Mouse (Mus musculus) adipocyte (in vitro differentiated cells): ENCODE measurements around the gene Pramel6.
"Not testable (repeated sequence)": the region's sequence is repeated elsewhere in the genome, so short reads cannot be mapped to it uniquely, and the experiment has no call there.

Source experiments
- DNase-seq: peaks from one replicate; pipeline ENCODE4 v3.0.0-alpha.2; 2016; ENCODE audit warnings: low spot score

The Pramel6 gene

GRCm38 (mm10) chr2:87506265-87506664, at the start of gene Pramel6:
Pramel6 (plus strand) TSS chr2:87506565.
- no peak for DNase-seq

- DNase-seq, result no peak
Measured at GRCm38 (mm10) chr2:87461769-87462168, 44.6 kb upstream of the Pramel6 start.

- no peak for DNase-seq
Measured at GRCm38 (mm10) chr2:87480207-87480606, 26.2 kb upstream of the Pramel6 start.

DNA sequence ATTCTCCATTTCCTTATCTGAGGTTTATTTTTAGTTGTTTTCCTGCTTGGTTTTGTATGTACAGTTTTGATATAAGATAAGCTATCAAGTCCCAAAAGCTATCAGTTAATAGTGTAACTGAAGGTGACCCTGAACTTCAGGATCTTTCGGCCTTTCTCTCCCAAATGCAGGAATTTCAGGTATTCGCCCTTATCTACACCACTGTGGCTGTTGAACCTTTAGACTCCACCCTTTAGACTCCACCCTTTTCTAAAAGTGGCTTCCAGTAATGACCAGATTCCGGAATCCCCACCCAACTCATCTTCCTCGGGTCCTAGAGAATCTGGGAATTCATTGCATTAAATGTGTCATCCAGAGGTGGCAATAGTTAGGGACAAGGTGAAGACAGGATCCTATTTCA, 25.2 kb upstream of the Pramel6 start:
- DNase-seq, result no peak

DNA sequence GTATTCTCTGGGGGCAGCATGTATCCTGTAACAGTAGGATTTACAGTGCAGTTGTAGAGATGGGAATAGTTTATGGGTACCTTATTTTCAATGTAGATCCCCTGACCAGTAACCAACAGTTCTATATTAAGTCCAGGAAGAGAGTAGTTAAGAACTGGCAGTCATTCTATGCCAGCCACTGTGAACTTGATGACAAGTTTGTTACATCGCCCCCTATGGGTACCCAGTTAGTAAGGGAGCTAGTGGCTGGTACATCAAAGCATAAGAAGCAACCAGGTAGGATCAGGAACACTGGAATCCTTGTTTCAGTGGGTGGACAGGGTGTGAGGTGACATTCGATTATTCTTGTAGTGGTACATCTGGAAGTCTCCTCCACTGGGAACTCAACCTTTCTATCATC, 24.1 kb upstream of the Pramel6 start:
- no peak for DNase-seq

DNA sequence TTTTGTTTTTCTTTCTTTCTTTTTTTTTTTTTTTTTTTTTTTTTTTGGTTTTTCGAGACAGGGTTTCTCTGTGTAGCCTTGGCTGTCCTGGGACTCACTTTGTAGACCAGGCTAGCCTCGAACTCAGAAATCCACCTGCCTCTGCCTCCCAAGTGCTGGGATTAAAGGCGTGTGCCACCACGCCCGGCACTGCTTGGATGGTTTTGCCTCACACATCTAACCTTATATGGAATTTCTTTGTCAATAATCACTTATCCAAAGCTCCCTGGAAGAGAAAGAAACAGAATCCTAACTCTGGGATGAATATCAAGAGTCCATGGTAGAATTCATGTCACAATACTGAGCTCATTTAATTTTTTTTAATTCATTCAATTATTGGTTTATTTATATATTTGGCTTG, 9.4 kb upstream of the Pramel6 start, which contains the start of gene Pramel7:
TSS of gene Pramel7 (minus strand) at position 101 of the 400 bp plus-strand sequence.
- not testable (repeated sequence) for DNase-seq

- no peak for DNase-seq
Measured at GRCm38 (mm10) chr2:87515046-87515445, 8.7 kb downstream of the Pramel6 start.

- DNase-seq, result no peak
Measured at GRCm38 (mm10) chr2:87515457-87516060, 9.2 kb downstream of the Pramel6 start.

- DNase-seq, result no peak
Measured at GRCm38 (mm10) chr2:87516581-87516980, 10.2 kb downstream of the Pramel6 start.

DNA sequence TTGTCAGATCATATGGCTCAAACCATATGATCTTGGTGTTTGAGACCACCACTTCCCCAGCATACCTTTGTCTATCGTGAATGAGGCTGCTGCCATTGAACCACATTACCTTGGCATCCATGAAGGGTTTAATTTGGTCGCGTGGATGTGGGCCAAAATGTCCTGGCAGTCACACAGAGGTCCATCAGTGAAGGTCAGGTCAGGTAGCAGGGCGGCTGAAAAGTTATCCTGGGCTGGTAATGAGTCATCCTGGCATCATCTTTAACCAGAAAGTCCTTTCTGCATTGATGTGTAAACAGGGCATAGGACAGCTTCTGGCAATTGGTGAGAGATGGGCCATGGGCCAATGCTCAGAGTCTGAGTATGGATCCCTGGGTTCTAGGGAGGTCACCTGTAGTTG, 14.3 kb downstream of the Pramel6 start:
- no peak for DNase-seq

- DNase-seq, result not testable (repeated sequence)
Measured at GRCm38 (mm10) chr2:87525899-87526616, 19.7 kb downstream of the Pramel6 start.

DNA sequence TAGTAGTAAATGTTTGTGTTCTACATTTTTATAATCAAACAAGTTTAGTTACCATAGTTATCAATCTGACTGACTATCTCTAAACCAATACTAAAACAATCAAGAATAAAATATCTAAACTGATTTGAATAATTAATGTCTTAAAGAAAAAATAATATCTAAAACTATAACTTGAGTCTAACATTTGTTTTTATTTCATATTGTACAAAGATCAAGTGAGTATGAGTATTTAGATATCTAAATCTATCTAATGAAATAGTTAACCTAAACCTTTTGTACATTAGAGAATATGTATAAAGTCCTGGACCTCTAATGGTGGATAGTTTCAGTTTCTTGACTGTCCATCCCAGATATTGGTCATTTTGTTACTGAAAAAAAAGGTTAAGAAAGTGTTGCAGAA, 25.1 kb downstream of the Pramel6 start, which contains the start of gene Olfr153:
TSS of gene Olfr153 (plus strand) at position 301 of the 400 bp plus-strand sequence.
- DNase-seq, result no peak

DNA sequence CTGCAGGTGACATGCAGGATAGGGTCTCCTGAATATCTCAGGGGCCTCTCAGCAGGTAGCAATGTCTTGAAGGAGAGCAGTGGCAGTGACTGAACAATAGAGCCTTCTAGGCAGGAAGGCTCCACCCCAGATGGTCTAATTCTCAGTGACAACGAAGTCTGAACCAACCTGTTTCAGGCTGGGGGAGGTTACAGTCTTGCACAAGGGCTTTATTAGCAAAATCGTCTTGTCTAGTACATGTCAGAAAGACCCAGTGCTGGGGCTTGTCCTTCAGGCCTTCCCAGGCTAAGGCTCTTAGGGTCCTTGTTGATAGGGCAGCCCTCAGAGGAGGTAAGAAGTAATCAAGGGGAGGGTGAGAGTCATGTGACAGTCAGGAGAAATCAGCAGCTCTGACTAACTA, 28.5 kb downstream of the Pramel6 start:
- DNase-seq, result no peak

GRCm38 (mm10) chr2:87545442-87545841, 39.1 kb downstream of the Pramel6 start, which contains the start of gene Olfr1128:
Olfr1128 (minus strand) TSS chr2:87545542.
- no peak for DNase-seq
